Mouse (Mus musculus): ENCODE data around the gene Mmp2. TPM values are rescaled to one million over a fixed set of nuclear protein-coding genes. Genes with fewer than 3 reads are reported as not detected.
"Not testable (repeated sequence)": the region's sequence is repeated elsewhere in the genome, so short reads cannot be mapped to it uniquely, and the experiment has no call there.

The Mmp2 gene
- total RNA-seq, 2 experiments from 2014 or later = 94.3 to 106 TPM

GRCm38 (mm10) chr8:92875795-92876194 lies 48.7 kb downstream of the Mmp2 start:
- DNase-seq (ENCODE audit: low spot score) = no peak
- intact Hi-C loops (cut with DNase I) = no loop called here

- DNase-seq (ENCODE audit: low spot score) = no peak
- intact Hi-C loops (cut with DNase I) = loop anchor here (5.0 kb wide), 1 partner anchor 44 kb away; no protein-coding TSS in a partner anchor
Observed at GRCm38 (mm10) chr8:92881247-92881646, 54.2 kb downstream of the Mmp2 start.

GRCm38 (mm10) chr8:92883771-92884170 lies 56.7 kb downstream of the Mmp2 start:
- no peak for DNase-seq (ENCODE audit: low spot score)
- intact Hi-C loops (cut with DNase I) = loop anchor here (1.0 to 5.0 kb wide), 3 partner anchors 46 to 113 kb away; no protein-coding TSS in a partner anchor

GRCm38 (mm10) chr8:92892216-92892615 lies 65.1 kb downstream of the Mmp2 start:
- DNase-seq (ENCODE audit: low spot score); intact Hi-C loops (cut with DNase I): not testable (repeated sequence)

- DNase-seq (ENCODE audit: low spot score) = no peak
- intact Hi-C loops (cut with DNase I) = no loop called here
Observed at GRCm38 (mm10) chr8:92893870-92894269, 66.8 kb downstream of the Mmp2 start.

GRCm38 (mm10) chr8:92895053-92895452 lies 68.0 kb downstream of the Mmp2 start:
- DNase-seq (ENCODE audit: low spot score) = no peak
- intact Hi-C loops (cut with DNase I) = no loop called here

GRCm38 (mm10) chr8:92896056-92896455 lies 69.0 kb downstream of the Mmp2 start:
- DNase-seq (ENCODE audit: low spot score) = no peak
- intact Hi-C loops (cut with DNase I) = no loop called here

- DNase-seq (ENCODE audit: low spot score) = no peak
- intact Hi-C loops (cut with DNase I) = no loop called here
Observed at GRCm38 (mm10) chr8:92896611-92897010, 69.5 kb downstream of the Mmp2 start.

- intact Hi-C loops (cut with DNase I) = no loop called here
- no peak for DNase-seq (ENCODE audit: low spot score)
Observed at GRCm38 (mm10) chr8:92897794-92898193, 70.7 kb downstream of the Mmp2 start.

- intact Hi-C loops (cut with DNase I) = no loop called here
- DNase-seq (ENCODE audit: low spot score) = no peak
Observed at GRCm38 (mm10) chr8:92899590-92899989, 72.5 kb downstream of the Mmp2 start.

- intact Hi-C loops (cut with DNase I) = no loop called here
- no peak for DNase-seq (ENCODE audit: low spot score)
Observed at GRCm38 (mm10) chr8:92901107-92901506, 74.0 kb downstream of the Mmp2 start, which contains the start of gene Capns2. Gene Capns2, plus strand, starts transcription at chr8:92901407.

GRCm38 (mm10) chr8:92902981-92903380 lies 75.9 kb downstream of the Mmp2 start:
- DNase-seq (ENCODE audit: low spot score) = no peak
- intact Hi-C loops (cut with DNase I) = no loop called here

Other genes starting within 250 kb of the Mmp2 start
- gene Irx6, start 153.0 kb upstream of the Mmp2 start, total RNA-seq (2021) = not detected
- 1 to 10 TPM; 1.0 to 1.6 TPM for gene Lpcat2, start 28.0 kb downstream of the Mmp2 start, total RNA-seq (2021)
- gene Capns2, start 74.1 kb downstream of the Mmp2 start, total RNA-seq (2021) = not detected
- under 1 TPM; 0.05 to 0.08 TPM for gene Slc6a2, start 132.8 kb downstream of the Mmp2 start, total RNA-seq (2021)
- not detected for gene Ces1a, start 220.9 kb downstream of the Mmp2 start, total RNA-seq (2021)